Mouse (Mus musculus) hindbrain, embryonic 14.5 days (tissue): ENCODE measurements at regions not wholly inside any gene's neighbourhood (a gene's known extent, or its start where the extent isn't known, plus 50 kb on each side); places are given as distances from the start of the nearest gene placed in this dataset.
A peak's percentile ranks its signal among the peaks of the same experiment; 100 is the strongest.

ENCODE experiments used
- ATAC-seq: fragments of 200-750 bp; cut with Nextera tagmentation; 2 replicates; pipeline ENCODE4 v1.8.0; 2017; ENCODE audit warnings: moderate number of reproducible peaks, mild to moderate bottlenecking, moderate TSS enrichment, moderate library complexity; ENCODE audit not compliant: low FRiP score
- DNase-seq: peaks from one replicate; pipeline ENCODE4 v3.0.0-alpha.2; 2015; ENCODE audit warnings: low spot score
- H3K27ac ChIP-seq: fragments of 300-500 bp; sonication (generic); 2 replicates; pipeline ENCODE4 v1.5.1; 2014; ENCODE audit warnings: mild to moderate bottlenecking, moderate library complexity
- H3K27me3 ChIP-seq: fragments of 300-500 bp; sonication (generic); 2 replicates; pipeline ENCODE4 v1.6.1; 2014; ENCODE audit warnings: mild to moderate bottlenecking, low read length, mixed read lengths; ENCODE audit not compliant: control insufficient read depth, insufficient read depth
- H3K36me3 ChIP-seq: fragments of 300-500 bp; sonication (generic); replicated peaks from 2 replicates; pipeline ENCODE4 v1.6.1; 2014; ENCODE audit not compliant: control insufficient read depth, insufficient read depth
- H3K4me1 ChIP-seq: fragments of 300-500 bp; sonication (generic); replicated peaks from 2 replicates; pipeline ENCODE4 v1.6.1; 2014; ENCODE audit warnings: antibody characterized with exemption, low read length, mixed read lengths; ENCODE audit not compliant: control insufficient read depth, insufficient read depth
- H3K4me2 ChIP-seq: fragments of 300-500 bp; sonication (generic); replicated peaks from 2 replicates; pipeline ENCODE4 v1.6.1; 2014; ENCODE audit warnings: mild to moderate bottlenecking, moderate library complexity
- H3K4me3 ChIP-seq: fragments of 300-500 bp; sonication (generic); replicated peaks from 2 replicates; pipeline ENCODE4 v1.5.1; 2014; ENCODE audit warnings: mild to moderate bottlenecking, low read length
- H3K9ac ChIP-seq: fragments of 300-500 bp; sonication (generic); 2 replicates; pipeline ENCODE4 v1.6.1; 2014
- H3K9me3 ChIP-seq: fragments of 300-500 bp; sonication (generic); 2 replicates; pipeline ENCODE4 v1.6.1; 2016; ENCODE audit warnings: low read length; ENCODE audit not compliant: control insufficient read depth
- WGBS: fragments of 180-500 bp; shearing (Covaris S2); extraction: QIAGEN DNeasy Blood & Tissue Kit; methylation state at CpG from one replicate; pipeline ENCODE4 v1.1.7; 2014; 5-methylcytosine and 5-hydroxymethylcytosine counted together

GRCm38 (mm10) chr8:90725188-90725587, 92.0 kb downstream of the Gm19935 start:
- ATAC-seq = no peak
- DNase-seq = no peak
- no peaks in the 10 kb centered on the region for H3K9me3 ChIP-seq
- no peaks in the 10 kb centered on the region for H3K4me1 ChIP-seq
- H3K36me3 ChIP-seq = no peaks in the 10 kb centered on the region
- H3K4me2 ChIP-seq = no peak overlapping the region
- 88% methylated on average over 5 of the region's 5 CpGs for WGBS
- no peaks in the 10 kb centered on the region for H3K27me3 ChIP-seq
- H3K9ac ChIP-seq = no peak overlapping the region
- H3K27ac ChIP-seq = no peak overlapping the region
- H3K4me3 ChIP-seq = no peak overlapping the region

- Histone ChIP-seq H3K27me3 (no peaks in the 10 kb centered on the region), H3K9ac (no peak overlapping the region), H3K4me1 (no peaks in the 10 kb centered on the region), H3K4me3 (no peak overlapping the region), H3K9me3 (no peaks in the 10 kb centered on the region), H3K36me3 (no peaks in the 10 kb centered on the region), H3K27ac (no peak overlapping the region), H3K4me2 (no peak overlapping the region)
- ATAC-seq (no peak), DNase-seq (no peak)
- WGBS = 42% methylated on average over 3 of the region's 3 CpGs
Observed at GRCm38 (mm10) chr8:90716436-90716835, 100.8 kb downstream of the Gm19935 start.

GRCm38 (mm10) chr8:90708524-90708923, 108.7 kb downstream of the Gm19935 start:
- DNase-seq (peak; percentile 93), ATAC-seq (peak; percentile 43; the same call in 1 of the 2 replicates)
- Histone ChIP-seq H3K27ac (peak overlapping the region; percentile 4; the same call in 1 of the 2 replicates), H3K4me3 (no peak overlapping the region), H3K4me1 (0 out of 2 replicates have a peak, but pooled peaks cover 9% of the 10 kb centered on the region), H3K9me3 (no peaks in the 10 kb centered on the region), H3K36me3 (no peaks in the 10 kb centered on the region), H3K4me2 (peak overlapping the region; percentile 33), H3K27me3 (no peaks in the 10 kb centered on the region), H3K9ac (peak overlapping the region; percentile 16; the same call in 1 of the 2 replicates)
- WGBS = 13% methylated on average over 5 of the region's 5 CpGs

- no peaks in the 10 kb centered on the region for H3K36me3 ChIP-seq
- H3K9ac ChIP-seq = no peak overlapping the region
- H3K4me3 ChIP-seq = no peak overlapping the region
- no peak overlapping the region for H3K4me2 ChIP-seq
- 93% methylated on average over 3 of the region's 3 CpGs for WGBS
- no peaks in the 10 kb centered on the region for H3K9me3 ChIP-seq
- no peaks in the 10 kb centered on the region for H3K27me3 ChIP-seq
- H3K4me1 ChIP-seq = no peaks in the 10 kb centered on the region
- no peak overlapping the region for H3K27ac ChIP-seq
- ATAC-seq (no peak), DNase-seq (no peak)
Observed at GRCm38 (mm10) chr8:90692516-90692915, 124.7 kb downstream of the Gm19935 start.

- H3K4me1 ChIP-seq = no peaks in the 10 kb centered on the region
- no peak overlapping the region for H3K4me2 ChIP-seq
- ATAC-seq = no peak
- no peak overlapping the region for H3K4me3 ChIP-seq
- WGBS = 91% methylated on average over 2 of the region's 2 CpGs
- no peaks in the 10 kb centered on the region for H3K9me3 ChIP-seq
- H3K27me3 ChIP-seq = no peaks in the 10 kb centered on the region
- H3K9ac ChIP-seq = no peak overlapping the region
- no peak overlapping the region for H3K27ac ChIP-seq
- no peak for DNase-seq
- no peaks in the 10 kb centered on the region for H3K36me3 ChIP-seq
Observed at GRCm38 (mm10) chr8:90685076-90685475, 132.1 kb downstream of the Gm19935 start.

- H3K4me2 ChIP-seq = peak overlapping the region; percentile 42
- H3K4me1 ChIP-seq = peaks cover 23% of the 10 kb centered on the region
- no peaks in the 10 kb centered on the region for H3K27me3 ChIP-seq
- H3K9ac ChIP-seq = peak overlapping the region; percentile 57
- peak overlapping the region; percentile 12; the same call in 1 of the 2 replicates for H3K4me3 ChIP-seq
- peak overlapping the region; percentile 84 for H3K27ac ChIP-seq
- H3K36me3 ChIP-seq = no peaks in the 10 kb centered on the region
- peak; percentile 70 for DNase-seq
- WGBS = under 1% methylated on average over 14 of the region's 14 CpGs
- peak; percentile 62; the same call in 1 of the 2 replicates for ATAC-seq
- H3K9me3 ChIP-seq = peaks cover 7% of the 10 kb centered on the region; the same call in 1 of the 2 replicates
Observed at GRCm38 (mm10) chr8:90670471-90671057, 146.6 kb downstream of the Gm19935 start.

GRCm38 (mm10) chr8:90669396-90669795, 147.8 kb downstream of the Gm19935 start:
- Histone ChIP-seq H3K9ac (no peak overlapping the region), H3K36me3 (no peaks in the 10 kb centered on the region), H3K4me3 (no peak overlapping the region), H3K27me3 (no peaks in the 10 kb centered on the region), H3K27ac (no peak overlapping the region), H3K4me1 (peaks cover 23% of the 10 kb centered on the region), H3K9me3 (peaks cover 7% of the 10 kb centered on the region; the same call in 1 of the 2 replicates), H3K4me2 (no peak overlapping the region)
- 13% methylated on average over 9 of the region's 9 CpGs for WGBS
- DNase-seq (peak; percentile 42), ATAC-seq (no peak)

GRCm38 (mm10) chr8:90659066-90659465, 158.1 kb downstream of the Gm19935 start:
- Histone ChIP-seq H3K4me3 (no peak overlapping the region), H3K27ac (0 out of 2 replicates have a peak overlapping the region, but pooled peaks have one; percentile 38), H3K4me1 (peaks cover 4% of the 10 kb centered on the region), H3K9me3 (0 out of 2 replicates have a peak, but pooled peaks cover 5% of the 10 kb centered on the region), H3K4me2 (no peak overlapping the region), H3K27me3 (no peaks in the 10 kb centered on the region), H3K9ac (no peak overlapping the region), H3K36me3 (no peaks in the 10 kb centered on the region)
- DNase-seq (no peak), ATAC-seq (peak; percentile 71; the same call in 1 of the 2 replicates)
- WGBS = 8% methylated on average over 3 of the region's 3 CpGs

GRCm38 (mm10) chr8:90657641-90658051, 159.5 kb downstream of the Gm19935 start:
- Histone ChIP-seq H3K4me2 (peak overlapping the region; percentile 0; the same call in 1 of the 2 replicates), H3K36me3 (no peaks in the 10 kb centered on the region), H3K27ac (peak overlapping the region; percentile 32; the same call in 1 of the 2 replicates), H3K4me1 (peaks cover 4% of the 10 kb centered on the region), H3K9me3 (0 out of 2 replicates have a peak, but pooled peaks cover 5% of the 10 kb centered on the region), H3K27me3 (no peaks in the 10 kb centered on the region), H3K9ac (no peak overlapping the region), H3K4me3 (no peak overlapping the region)
- WGBS = 12% methylated on average over 7 of the region's 7 CpGs
- no peak for ATAC-seq
- peak; percentile 88 for DNase-seq
